ENCODE assay signal across 8 mouse cellular contexts in genomic region chr10:84903742-84904141, GRCm38 (mm10). TPM values are rescaled to one million over a fixed set of nuclear protein-coding genes. Genes with fewer than 3 reads are reported as not detected.
A peak's percentile ranks its signal among the peaks of the same experiment; 100 is the strongest.
DNase-seq lines count a peak whose midpoint lies in the region; ATAC-seq and TF ChIP-seq lines count a peak whose summit lies in the region.

No protein-coding gene starts in this region.

- peak; percentile 64 for ATAC-seq in kidney, embryonic 16.5 days (ENCODE audit: low FRiP score, low TSS enrichment)
- ATAC-seq in embryonic facial prominence, embryonic 14.5 days (ENCODE audit: low read depth), result peak; percentile 54
- ATAC-seq in midbrain, embryonic 15.5 days (replicated peaks), result peak; percentile 38; the same call in 1 of the 2 replicates

- 0 out of 2 replicates have a peak overlapping the region, but pooled peaks have one; percentile 8 for H3K4me3 ChIP-seq in kidney, embryonic 16.5 days (ENCODE audit: low read length)
- no peak overlapping the region for H3K4me3 ChIP-seq in kidney, adult 2 months (ENCODE audit: insufficient read depth, low read depth, low read length)
- no peak overlapping the region for H3K4me3 ChIP-seq in embryonic facial prominence, embryonic 14.5 days (ENCODE audit: low read depth, low read length)
- H3K4me3 ChIP-seq in midbrain, embryonic 15.5 days, result no peak overlapping the region

- TF ChIP-seq POLR2A in kidney, adult 2 months (IDR thresholded peaks at IDR 0.05; ENCODE audit: low read depth, low read length), result no peak

- 0 out of 2 replicates have a peak overlapping the region, but pooled peaks have one; percentile 27 for H3K9ac ChIP-seq in kidney, embryonic 16.5 days (replicated peaks; ENCODE audit: low read length)
- H3K9ac ChIP-seq in embryonic facial prominence, embryonic 14.5 days (ENCODE audit: low read depth, low read length), result peak overlapping the region; percentile 15; the same call in 1 of the 2 replicates
- H3K9ac ChIP-seq in midbrain, embryonic 15.5 days, result no peak overlapping the region

- peak overlapping the region; percentile 41 for H3K4me2 ChIP-seq in kidney, embryonic 16.5 days (replicated peaks; ENCODE audit: low read depth, low read length)
- H3K4me2 ChIP-seq in embryonic facial prominence, embryonic 14.5 days (ENCODE audit: low read depth, low read length), result peak overlapping the region; percentile 40
- 0 out of 2 replicates have a peak overlapping the region, but pooled peaks have one; percentile 1 for H3K4me2 ChIP-seq in midbrain, embryonic 15.5 days

- H3K27ac ChIP-seq in kidney, embryonic 16.5 days (ENCODE audit: low read length), result no peak overlapping the region
- H3K27ac ChIP-seq in kidney, adult 2 months (ENCODE audit: insufficient read depth, low read depth, low read length), result no peak overlapping the region
- no peak overlapping the region for H3K27ac ChIP-seq in embryonic facial prominence, embryonic 14.5 days (replicated peaks; ENCODE audit: low read depth, low read length)
- H3K27ac ChIP-seq in midbrain, embryonic 15.5 days, result peak overlapping the region; percentile 3; the same call in 1 of the 2 replicates

- H3K4me1 ChIP-seq in kidney, embryonic 16.5 days (ENCODE audit: insufficient read depth, low read length), result peaks cover 11% of the 10 kb centered on the region
- H3K4me1 ChIP-seq in kidney, adult 2 months (ENCODE audit: control insufficient read depth, insufficient read depth, low read length), result no peaks in the 10 kb centered on the region
- H3K4me1 ChIP-seq in embryonic facial prominence, embryonic 14.5 days (ENCODE audit: control insufficient read depth, insufficient read depth, low read length), result peaks cover 11% of the 10 kb centered on the region
- H3K4me1 ChIP-seq in midbrain, embryonic 15.5 days, result peaks cover 25% of the 10 kb centered on the region

- H3K36me3 ChIP-seq in kidney, embryonic 16.5 days (ENCODE audit: insufficient read depth, low read length), result no peaks in the 10 kb centered on the region
- no peaks in the 10 kb centered on the region for H3K36me3 ChIP-seq in kidney, adult 2 months (ENCODE audit: control insufficient read depth, insufficient read depth, low read length)
- H3K36me3 ChIP-seq in embryonic facial prominence, embryonic 14.5 days (ENCODE audit: control insufficient read depth, insufficient read depth, low read length), result no peaks in the 10 kb centered on the region
- H3K36me3 ChIP-seq in midbrain, embryonic 15.5 days (replicated peaks), result no peaks in the 10 kb centered on the region

- no peak for TF ChIP-seq CTCF in kidney, adult 2 months (conservative IDR thresholded peaks at IDR 0.05; ENCODE audit: insufficient read depth, insufficient read length, low read depth, low read length)

- H3K9me3 ChIP-seq in kidney, embryonic 16.5 days (ENCODE audit: low read length), result no peaks in the 10 kb centered on the region
- H3K9me3 ChIP-seq in embryonic facial prominence, embryonic 14.5 days (ENCODE audit: control insufficient read depth, low read length), result no peaks in the 10 kb centered on the region
- H3K9me3 ChIP-seq in midbrain, embryonic 15.5 days, result no peaks in the 10 kb centered on the region

- DNase-seq in kidney, adult 2 months, result no peak
- peak; percentile 51 for DNase-seq in ZHBTc4 (ENCODE audit: low read depth, low spot score)
- peak; percentile 35 for DNase-seq in embryonic facial prominence, embryonic 14.5 days (ENCODE audit: low spot score)
- peak; percentile 20 to 29 for DNase-seq in kidney, postnatal 4 days
- DNase-seq in spleen, adult 12 weeks (ENCODE audit: low spot score), result no peak
- DNase-seq in T-cell, adult 2 months (ENCODE audit: low spot score), result no peak

- 4% methylated on average over 5 of the region's 5 CpGs for WGBS in kidney, embryonic 16.5 days
- 18% methylated on average over 5 of the region's 5 CpGs for WGBS in kidney, adult 2 months
- WGBS in embryonic facial prominence, embryonic 14.5 days, result 9% methylated on average over 5 of the region's 5 CpGs
- WGBS in midbrain, embryonic 15.5 days, result 16% methylated on average over 5 of the region's 5 CpGs

- H3K27me3 ChIP-seq in kidney, embryonic 16.5 days (ENCODE audit: insufficient read depth, low read length), result no peaks in the 10 kb centered on the region
- no peaks in the 10 kb centered on the region for H3K27me3 ChIP-seq in kidney, adult 2 months (replicated peaks; ENCODE audit: control insufficient read depth, insufficient read depth, low read length)
- no peaks in the 10 kb centered on the region for H3K27me3 ChIP-seq in embryonic facial prominence, embryonic 14.5 days (replicated peaks; ENCODE audit: control insufficient read depth, insufficient read depth, low read length)
- no peaks in the 10 kb centered on the region for H3K27me3 ChIP-seq in midbrain, embryonic 15.5 days (replicated peaks)

RNA-seq across cellular contexts. Expression of gene Ric8b, which starts 13.7 kb away (rescaled TPM):
- polyA plus RNA-seq in kidney, embryonic 16.5 days (2015; fragmentation: Nextera tagmentation; extraction: Ambion mirVana), result 26.0 and 27.4 TPM in 2 replicates
- polyA plus RNA-seq in kidney, adult 2 months (2012; rRNA removed), result 12.2 and 13.6 TPM in 2 replicates
- 17.7 and 20.7 TPM in 2 replicates for polyA plus RNA-seq in embryonic facial prominence, embryonic 14.5 days (2014; fragmentation: Nextera tagmentation; extraction: Ambion mirVana)
- polyA plus RNA-seq in midbrain, embryonic 15.5 days (2015; fragmentation: Nextera tagmentation; extraction: Ambion mirVana), result 48.3 and 51.8 TPM in 2 replicates

Comparison
In these comparisons a context has a peak if more than half of its experiments do, and no peak if none do; other contexts are left out.
1. DNase-seq: peak in ZHBTc4 (single experiment), embryonic facial prominence, embryonic 14.5 days (single experiment) and kidney, postnatal 4 days (2 of 2); none in kidney, adult 2 months (single experiment), spleen, adult 12 weeks (single experiment) and T-cell, adult 2 months (single experiment).
2. Peak in every context shown above with its lines, with median percentiles within 50 percentile points of each other: ATAC-seq and H3K4me2 ChIP-seq.